Mouse (Mus musculus) heart, embryonic 16.5 days (tissue): ENCODE measurements around the gene Glmn. TPM values are rescaled to one million over a fixed set of nuclear protein-coding genes. Genes with fewer than 3 reads are reported as not detected.

Experiments used
- ATAC-seq: fragments of 200-750 bp; cut with Nextera tagmentation; replicated peaks from 2 replicates; pipeline ENCODE4 v1.8.0; 2017; ENCODE audit warnings: moderate number of reproducible peaks; ENCODE audit not compliant: insufficient read depth, low FRiP score; ENCODE audit errors: extremely low read depth
- H3K27ac ChIP-seq: fragments of 300-500 bp; sonication (generic); 2 replicates; pipeline ENCODE4 v1.5.1; 2014; ENCODE audit warnings: mild to moderate bottlenecking, low read length, control low read depth, moderate library complexity
- H3K27me3 ChIP-seq: fragments of 300-500 bp; sonication (generic); 2 replicates; pipeline ENCODE4 v1.6.1; 2014; ENCODE audit warnings: low read length, mixed read lengths; ENCODE audit not compliant: control insufficient read depth, insufficient read depth
- H3K36me3 ChIP-seq: fragments of 300-500 bp; sonication (generic); 2 replicates; pipeline ENCODE4 v1.6.1; 2014; ENCODE audit not compliant: control insufficient read depth, insufficient read depth
- H3K4me1 ChIP-seq: fragments of 300-500 bp; sonication (generic); 2 replicates; pipeline ENCODE4 v1.6.1; 2014; ENCODE audit warnings: low read length, mixed read lengths; ENCODE audit not compliant: control insufficient read depth, insufficient read depth
- H3K4me2 ChIP-seq: fragments of 300-500 bp; sonication (generic); 2 replicates; pipeline ENCODE4 v1.6.1; 2014; ENCODE audit warnings: low read depth, mild to moderate bottlenecking, control low read depth, low read length
- H3K4me3 ChIP-seq: fragments of 300-500 bp; sonication (generic); 2 replicates; pipeline ENCODE4 v1.5.1; 2014; ENCODE audit warnings: mild to moderate bottlenecking, control low read depth, low read length
- H3K9ac ChIP-seq: fragments of 300-500 bp; sonication (generic); 2 replicates; pipeline ENCODE4 v1.6.1; 2014; ENCODE audit warnings: low read length, control low read depth
- H3K9me3 ChIP-seq: fragments of 300-500 bp; sonication (generic); replicated peaks from 2 replicates; pipeline ENCODE4 v1.6.1; 2016; ENCODE audit warnings: low read length; ENCODE audit not compliant: control insufficient read depth
- WGBS: fragments of 180-500 bp; shearing (Covaris S2); extraction: QIAGEN DNeasy Blood & Tissue Kit; methylation state at CpG from one replicate; pipeline ENCODE4 v1.1.7; 2014; 5-methylcytosine and 5-hydroxymethylcytosine counted together
- polyA plus RNA-seq: library from polyadenylated mRNA; unstranded; fragments of >200 nt; fragmentation: Nextera tagmentation; extraction: Ambion mirVana; gene quantifications from 2 replicates; pipeline ENCODE4 v1.2.1, GENCODE M21; 2015

The Glmn gene
- polyA plus RNA-seq, result 15.8 and 17.4 TPM in 2 replicates

DNA sequence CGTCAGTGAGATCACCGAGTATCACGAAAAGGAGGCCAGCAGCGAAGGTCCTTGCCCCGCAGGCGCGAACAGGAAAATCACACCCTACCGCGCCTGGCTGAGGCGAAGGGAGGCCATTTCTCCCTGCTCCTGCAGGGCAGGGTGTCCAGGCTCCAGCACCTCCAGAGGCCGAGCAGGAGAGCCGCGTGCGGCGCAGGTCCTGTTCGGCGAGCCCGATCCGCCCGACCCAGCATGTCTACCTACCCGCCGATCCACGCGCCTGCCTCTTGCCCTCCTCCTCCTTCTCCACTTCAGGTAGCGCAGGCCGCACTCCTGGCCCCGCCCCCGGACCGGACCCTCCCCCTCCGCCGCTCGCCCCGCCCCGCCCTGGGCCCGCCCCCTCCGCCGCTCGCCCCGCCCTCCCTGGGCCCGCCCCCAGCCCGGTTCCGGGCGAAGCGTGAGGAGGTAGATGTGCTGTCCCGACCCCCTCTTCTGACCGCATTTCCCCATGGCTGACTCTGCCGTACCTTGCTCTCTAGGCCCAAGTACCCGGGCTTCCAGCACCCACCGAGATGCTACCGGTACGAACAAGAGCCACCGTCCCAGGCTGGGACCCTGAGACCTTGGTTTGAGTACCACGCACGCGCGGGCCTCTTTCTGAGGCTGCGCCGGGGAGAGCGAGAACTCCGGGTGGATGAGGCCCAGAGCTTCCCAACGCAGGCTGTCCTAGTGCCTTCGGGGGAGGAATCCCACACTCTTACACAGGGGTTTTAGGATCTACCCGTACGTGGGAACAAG, at the start of gene Glmn, which contains the start of gene Rpap2:
Gene Glmn, minus strand, starts transcription at position 588 of the 777 bp plus-strand sequence.
Gene Rpap2, plus strand, starts transcription at position 73 of the 777 bp plus-strand sequence.
- WGBS, result under 1% methylated on average over 62 of the region's 64 CpGs
- peak within 1 kb of the TSS; percentile 91 for H3K9ac ChIP-seq
- H3K4me3 ChIP-seq, result peak within 1 kb of the TSS; percentile 87
- H3K27me3 ChIP-seq, result no peaks in the 10 kb centered on the region
- peak within 1 kb of the TSS; percentile 84 for H3K27ac ChIP-seq
- no peaks in the 10 kb centered on the region for H3K9me3 ChIP-seq
- H3K36me3 ChIP-seq, result peaks cover 14% of the 10 kb centered on the region
- H3K4me2 ChIP-seq, result peak within 1 kb of the TSS; percentile 92
- peak; percentile 96 for ATAC-seq
- H3K4me1 ChIP-seq, result peaks cover 3% of the 10 kb centered on the region

DNA sequence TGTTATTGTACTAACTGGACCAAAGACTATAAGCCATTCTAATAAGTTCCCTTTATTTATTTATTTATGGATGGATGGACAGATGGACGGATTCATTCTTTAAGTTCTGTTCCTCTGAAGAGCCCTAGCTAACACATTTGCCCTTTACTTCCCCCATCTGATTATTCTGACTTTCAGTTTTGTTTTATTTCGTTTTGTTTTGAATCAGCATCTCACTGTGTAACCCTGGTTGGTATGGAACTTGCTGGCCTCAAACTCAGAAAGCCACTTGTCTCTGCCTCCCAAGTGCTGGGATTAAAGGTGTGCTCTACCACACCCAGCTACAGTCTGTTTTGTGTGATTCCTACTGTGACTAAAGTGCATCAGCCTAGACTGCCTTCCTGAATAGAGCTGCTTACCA, 48.2 kb upstream of the Glmn start:
- no peaks in the 10 kb centered on the region for H3K27me3 ChIP-seq
- no peak overlapping the region for H3K4me2 ChIP-seq
- no peak overlapping the region for H3K9ac ChIP-seq
- ATAC-seq, result no peak
- H3K36me3 ChIP-seq, result 0 out of 2 replicates have a peak, but pooled peaks cover 2% of the 10 kb centered on the region
- no peak overlapping the region for H3K4me3 ChIP-seq
- no peaks in the 10 kb centered on the region for H3K4me1 ChIP-seq
- no peaks in the 10 kb centered on the region for H3K9me3 ChIP-seq
- no peak overlapping the region for H3K27ac ChIP-seq
- WGBS, result 85% methylated on average over 2 of the region's 2 CpGs

DNA sequence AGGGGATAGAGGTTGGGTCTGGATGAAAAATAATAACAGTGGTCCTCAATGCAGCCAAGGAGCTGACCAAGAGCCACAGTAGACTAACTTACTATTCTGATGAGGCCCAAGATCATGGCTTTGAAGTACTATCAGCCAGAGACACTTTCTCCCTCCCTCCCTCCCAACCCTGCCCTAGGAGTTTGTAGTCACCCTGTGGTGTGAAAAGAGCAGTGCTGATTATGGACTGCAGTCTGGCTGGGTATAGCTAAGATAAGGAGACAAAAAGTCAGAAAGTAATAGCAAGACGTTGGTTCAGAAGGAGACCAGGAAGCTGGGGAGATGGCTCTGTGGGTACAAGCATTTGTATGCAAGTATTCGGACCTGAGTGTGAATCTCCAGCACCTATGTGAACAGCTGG, 46.9 kb upstream of the Glmn start:
- 0 out of 2 replicates have a peak, but pooled peaks cover 2% of the 10 kb centered on the region for H3K36me3 ChIP-seq
- H3K27me3 ChIP-seq, result no peaks in the 10 kb centered on the region
- H3K9me3 ChIP-seq, result no peaks in the 10 kb centered on the region
- H3K27ac ChIP-seq, result no peak overlapping the region
- no peak overlapping the region for H3K9ac ChIP-seq
- H3K4me2 ChIP-seq, result no peak overlapping the region
- no peak overlapping the region for H3K4me3 ChIP-seq
- no peaks in the 10 kb centered on the region for H3K4me1 ChIP-seq
- no peak for ATAC-seq
- 59% methylated on average over 2 of the region's 2 CpGs for WGBS

DNA sequence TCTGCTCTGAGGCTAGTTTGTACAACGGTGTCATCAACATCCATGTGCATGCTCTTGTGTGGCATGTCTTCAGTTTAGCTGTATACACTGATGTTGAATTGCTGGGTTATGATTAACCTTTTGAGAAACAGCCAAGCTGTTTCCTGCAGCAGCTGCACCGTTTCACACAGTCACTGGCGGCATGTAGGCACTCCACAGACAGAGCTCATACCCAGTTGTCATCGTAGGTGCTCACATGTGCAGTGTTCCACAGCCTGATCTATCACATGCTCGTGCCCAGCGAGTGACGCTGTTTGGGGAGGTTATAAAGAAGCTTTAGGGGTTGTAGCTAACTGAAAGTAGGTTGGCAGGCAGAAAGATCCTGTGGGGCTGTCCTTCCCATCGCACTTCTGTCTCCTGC, 40.7 kb upstream of the Glmn start:
- Histone ChIP-seq H3K27me3 (no peaks in the 10 kb centered on the region), H3K4me1 (no peaks in the 10 kb centered on the region), H3K36me3 (peaks cover 2% of the 10 kb centered on the region; the same call in 1 of the 2 replicates), H3K9ac (no peak overlapping the region), H3K4me2 (no peak overlapping the region), H3K27ac (no peak overlapping the region), H3K4me3 (no peak overlapping the region), H3K9me3 (no peaks in the 10 kb centered on the region)
- WGBS, result 83% methylated on average over 8 of the region's 8 CpGs
- no peak for ATAC-seq

DNA sequence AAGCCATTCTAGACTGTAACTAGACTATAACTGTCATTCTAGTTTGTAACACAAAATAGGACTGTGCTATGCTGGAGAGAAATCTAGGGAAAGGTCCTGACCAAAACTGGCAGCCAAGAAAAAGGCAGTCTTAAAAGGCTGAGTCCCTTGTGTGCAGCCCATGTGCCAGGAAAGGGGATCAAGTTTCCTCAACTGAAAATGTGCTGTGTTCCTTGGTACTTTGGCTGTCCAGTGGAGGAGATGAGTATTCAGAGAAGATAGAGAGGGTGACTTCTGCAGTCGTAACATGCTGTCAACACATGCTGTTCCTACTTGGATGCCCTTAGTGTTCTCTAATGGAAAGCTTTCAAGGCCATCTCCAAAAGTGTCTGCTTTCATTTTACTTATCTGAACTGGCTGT, 39.4 kb upstream of the Glmn start:
- Histone ChIP-seq H3K9ac (no peak overlapping the region), H3K4me3 (no peak overlapping the region), H3K9me3 (no peaks in the 10 kb centered on the region), H3K4me1 (no peaks in the 10 kb centered on the region), H3K27ac (no peak overlapping the region), H3K4me2 (no peak overlapping the region), H3K36me3 (peaks cover 2% of the 10 kb centered on the region; the same call in 1 of the 2 replicates), H3K27me3 (no peaks in the 10 kb centered on the region)
- 70% methylated on average over 1 of the region's 1 CpGs for WGBS
- ATAC-seq, result no peak

DNA sequence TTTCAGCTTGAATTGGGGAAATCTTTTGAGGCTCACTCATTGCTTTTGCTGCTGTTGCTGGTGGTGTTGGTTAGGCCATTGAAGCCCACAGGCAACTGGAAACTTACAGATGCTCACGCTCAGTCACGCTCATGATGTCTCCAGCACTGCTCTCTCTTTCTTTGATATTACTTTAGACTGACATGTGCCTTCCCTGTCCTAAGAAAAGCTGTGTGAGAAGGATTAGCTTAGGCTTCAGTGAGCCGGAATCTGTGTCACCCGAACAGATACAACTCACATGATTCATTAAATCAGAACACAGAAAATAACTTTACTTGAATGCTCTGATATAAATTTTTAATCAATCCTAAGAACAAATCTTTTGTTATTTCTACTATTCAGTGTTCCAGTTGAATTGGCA, 36.0 kb upstream of the Glmn start:
- ATAC-seq, result no peak
- no peaks in the 10 kb centered on the region for H3K9me3 ChIP-seq
- no peak overlapping the region for H3K27ac ChIP-seq
- peaks cover 6% of the 10 kb centered on the region; the same call in 1 of the 2 replicates for H3K36me3 ChIP-seq
- 92% methylated on average over 4 of the region's 4 CpGs for WGBS
- no peaks in the 10 kb centered on the region for H3K27me3 ChIP-seq
- no peak overlapping the region for H3K4me3 ChIP-seq
- H3K9ac ChIP-seq, result no peak overlapping the region
- H3K4me1 ChIP-seq, result no peaks in the 10 kb centered on the region
- H3K4me2 ChIP-seq, result no peak overlapping the region

DNA sequence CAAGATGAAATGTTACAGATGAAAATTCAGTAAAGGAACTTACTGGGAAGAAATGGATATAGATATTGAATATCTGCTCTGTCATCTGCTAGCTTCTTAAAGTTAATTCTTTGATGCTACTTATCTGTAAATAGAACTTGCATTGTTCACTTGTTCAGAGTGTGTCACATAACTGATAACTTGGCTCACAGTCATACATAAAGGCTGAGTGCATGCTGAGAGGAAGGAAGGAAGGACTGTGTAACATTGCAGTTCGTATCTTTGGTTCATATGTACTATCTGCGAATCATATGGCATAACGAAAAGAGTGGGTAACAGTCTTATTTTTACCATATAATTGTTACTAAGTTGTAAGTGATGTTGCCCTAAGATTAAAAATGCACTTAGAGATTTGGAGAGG, 23.6 kb upstream of the Glmn start:
- Histone ChIP-seq H3K4me1 (no peaks in the 10 kb centered on the region), H3K9me3 (no peaks in the 10 kb centered on the region), H3K27ac (no peak overlapping the region), H3K4me3 (no peak overlapping the region), H3K4me2 (no peak overlapping the region), H3K27me3 (no peaks in the 10 kb centered on the region), H3K36me3 (peaks cover 14% of the 10 kb centered on the region), H3K9ac (no peak overlapping the region)
- 88% methylated on average over 3 of the region's 3 CpGs for WGBS
- ATAC-seq, result no peak

DNA sequence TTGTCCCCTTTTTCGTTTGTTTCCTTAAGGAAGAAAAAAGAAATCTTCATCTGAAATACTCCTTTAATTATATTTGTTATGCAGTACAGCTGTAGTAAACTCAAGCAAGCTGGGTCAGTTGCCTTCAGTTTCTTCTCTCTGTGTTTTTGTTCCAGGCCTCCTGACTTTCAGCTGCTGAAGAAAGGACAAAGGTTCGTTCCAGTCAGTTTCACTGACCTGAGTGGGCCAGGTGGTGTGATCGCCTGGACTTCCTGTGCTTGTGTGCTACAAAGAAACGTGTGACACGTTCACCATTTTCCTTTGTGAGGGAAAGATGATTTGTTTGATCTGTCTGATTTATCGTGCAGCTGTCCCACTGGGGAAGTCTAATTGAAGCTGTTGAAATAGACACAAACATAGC, 20.3 kb upstream of the Glmn start:
- Histone ChIP-seq H3K4me2 (no peak overlapping the region), H3K27me3 (no peaks in the 10 kb centered on the region), H3K27ac (no peak overlapping the region), H3K9me3 (no peaks in the 10 kb centered on the region), H3K4me3 (no peak overlapping the region), H3K9ac (no peak overlapping the region), H3K4me1 (no peaks in the 10 kb centered on the region), H3K36me3 (peaks cover 19% of the 10 kb centered on the region)
- no peak for ATAC-seq
- WGBS, result 81% methylated on average over 6 of the region's 6 CpGs

DNA sequence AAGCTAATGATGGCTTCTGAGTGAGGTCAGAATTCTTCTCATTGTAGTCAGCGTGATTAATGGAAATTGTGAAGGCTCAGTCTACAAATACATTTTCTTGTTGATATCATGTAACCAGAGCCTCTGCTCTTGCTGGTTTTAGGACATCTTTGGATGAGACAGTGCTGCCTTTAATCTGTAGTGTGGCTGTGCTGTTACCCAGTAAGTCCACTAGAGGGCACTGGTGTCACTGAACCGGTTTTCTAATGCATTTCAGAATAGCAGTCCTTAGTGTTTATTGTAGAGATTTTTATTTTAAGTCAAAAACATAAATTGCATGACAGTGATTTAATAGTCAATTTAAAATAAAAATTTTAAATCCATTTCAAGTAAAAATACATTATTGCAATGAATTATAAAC, 13.5 kb upstream of the Glmn start:
- H3K36me3 ChIP-seq, result peaks cover 6% of the 10 kb centered on the region; the same call in 1 of the 2 replicates
- H3K4me3 ChIP-seq, result no peak overlapping the region
- 3% methylated on average over 2 of the region's 2 CpGs for WGBS
- H3K4me1 ChIP-seq, result no peaks in the 10 kb centered on the region
- ATAC-seq, result no peak
- no peak overlapping the region for H3K27ac ChIP-seq
- H3K27me3 ChIP-seq, result no peaks in the 10 kb centered on the region
- no peak overlapping the region for H3K4me2 ChIP-seq
- H3K9ac ChIP-seq, result no peak overlapping the region
- H3K9me3 ChIP-seq, result no peaks in the 10 kb centered on the region
